Mouse (Mus musculus): ENCODE results near the gene Shisa8.

GRCm38 (mm10) chr15:82211911-82212751 is 484 bp downstream of the Shisa8 start:
- TF ChIP-seq GATA1 (IDR thresholded peaks at IDR 0.05; ENCODE audit: borderline replicate concordance, low read length) (no peak), FLI1 (IDR thresholded peaks at IDR 0.05; ENCODE audit: low read length) (no peak)

All from megakaryocyte, embryonic 14.5 days (primary cell).